ENCODE assay signal across 24 mouse cellular contexts in the genomic region with DNA sequence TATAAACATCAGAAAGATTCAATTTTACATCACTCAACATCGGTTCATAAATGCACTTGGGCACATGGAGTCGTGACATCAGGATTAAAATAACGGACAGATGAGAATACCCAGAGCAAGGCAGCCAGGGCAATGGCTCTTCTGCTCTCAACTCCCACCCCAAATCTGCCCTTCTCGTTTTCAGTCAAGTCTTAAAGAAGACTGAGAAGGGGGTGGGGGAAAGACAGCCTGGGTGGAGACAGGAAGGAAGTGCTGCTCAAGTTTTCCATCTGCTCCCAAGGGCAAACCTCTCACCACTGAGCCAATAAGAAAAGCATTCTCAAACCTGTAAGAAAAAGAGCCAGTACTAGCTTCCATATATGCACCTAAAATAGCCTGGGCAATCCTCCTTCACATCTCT. TPM values are rescaled to one million over a fixed set of nuclear protein-coding genes. Genes with fewer than 3 reads are reported as not detected.
A peak's percentile ranks its signal among the peaks of the same experiment; 100 is the strongest.
DNase-seq lines count a peak whose midpoint lies in the region; ATAC-seq lines count a peak whose summit lies in the region.
"Had no signal": no experiment of that assay in that cellular context is flagged by ENCODE, and none has a peak within 500 bp of the region (broad histone marks: within the 10 kb centered on the region; RNA-seq: fewer than 3 reads in every experiment).

No protein-coding gene starts in this region.

- ATAC-seq in granulocyte monocyte progenitor cell, adult 5-6 weeks (replicated peaks; ENCODE audit: poor library complexity, severe bottlenecking): peak; percentile 49
- 0 out of 2 replicates have a peak, but pooled peaks have one; percentile 24 for ATAC-seq in monocyte, adult 5-6 weeks (replicated peaks; ENCODE audit: insufficient number of reproducible peaks, low FRiP score, low TSS enrichment, poor library complexity, severe bottlenecking)
- ATAC-seq: forebrain, embryonic 13.5 days; hindbrain, postnatal 0 days; intestine, postnatal 0 days; Patski had no signal

- peak; percentile 51 to 56 for DNase-seq in spleen, postnatal 36 days (ENCODE audit: low spot score in 2 of 2)
- no peak for DNase-seq in spleen, adult 18-20 months
- DNase-seq in CD4-positive, CD25-positive, alpha-beta regulatory T cell, adult 2 months (ENCODE audit: low read depth, low spot score): peak; percentile 76
- DNase-seq in kidney, postnatal 4 days: no peak
- no peak for DNase-seq in cerebellum, postnatal 36 days
- DNase-seq in urinary bladder, postnatal 25 days (ENCODE audit: low spot score): no peak
- DNase-seq: adrenal gland, postnatal 14 days; cerebellum, adult 11 months; cerebellum, postnatal 10 days; gastrocnemius, postnatal 10 days; heart, postnatal 36 days; kidney, postnatal 14 days; lung, postnatal 4 days; midbrain, embryonic 14.5 days; right cerebral cortex, postnatal 4 days had no signal

RNA-seq across cellular contexts. Expression of gene Cytip, which starts 5.8 kb away (rescaled TPM):
- 7.4 and 15.5 TPM in 2 replicates for total RNA-seq in granulocyte monocyte progenitor cell, adult 5-6 weeks (2014; fragmentation: Nextera tagmentation)
- total RNA-seq in granulocyte monocyte progenitor cell, adult 5-6 weeks (2017): 27.2 and 47.7 TPM in 2 replicates
- total RNA-seq in monocyte, adult 5-6 weeks (2017): 820 to 1,108 TPM (median 1,028 TPM) in 3 replicates
- total RNA-seq: hindbrain, postnatal 0 days; layer of hippocampus, postnatal 25 days; left cerebral cortex, postnatal 36 days; MEL had no signal

Comparison
In these comparisons a context has a peak if more than half of its experiments do, and no peak if none do; other contexts are left out.
1. DNase-seq: peak in spleen, postnatal 36 days (2 of 2) and CD4-positive, CD25-positive, alpha-beta regulatory T cell, adult 2 months (single experiment); none in spleen, adult 18-20 months (0 of 2), kidney, postnatal 4 days (0 of 2), cerebellum, postnatal 36 days (0 of 2) and urinary bladder, postnatal 25 days (single experiment).
2. RNA of gene Cytip, which starts 5.8 kb away (total RNA-seq): 820 to 1,108 TPM in monocyte, adult 5-6 weeks; 7.4 to 47.7 TPM in granulocyte monocyte progenitor cell, adult 5-6 weeks; every median in the first group is over 10 times any median in the second.